Mouse (Mus musculus) frontal cortex, postnatal 36 days (tissue): ENCODE measurements around the gene Ubr7.

Experiments
- DNase-seq, 2 experiments: peaks; one replicate each; pipeline ENCODE4 v3.0.0; 2022; ENCODE audit warnings: low spot score in 2 of 2

The Ubr7 gene

GRCm38 (mm10) chr12:102743036-102743588 lies 14.7 kb upstream of the Ubr7 start:
- no peak for DNase-seq

GRCm38 (mm10) chr12:102743589-102744574 lies 13.9 kb upstream of the Ubr7 start, which contains the start of the genes Moap1 and Tmem251:
TSS of gene Moap1 (minus strand) at chr12:102743661.
TSS of gene Tmem251 (plus strand) at chr12:102743762.
- peak; percentile 89 to 93 for DNase-seq

GRCm38 (mm10) chr12:102744839-102745238 lies 12.9 kb upstream of the Ubr7 start:
- no peak for DNase-seq

GRCm38 (mm10) chr12:102748256-102748655 lies 9.5 kb upstream of the Ubr7 start:
- DNase-seq = no peak

- DNase-seq = no peak
Observed at GRCm38 (mm10) chr12:102756304-102756703, 1.5 kb upstream of the Ubr7 start.

- DNase-seq = no peak
Observed at GRCm38 (mm10) chr12:102757055-102757688, 595 bp upstream of the Ubr7 start.

GRCm38 (mm10) chr12:102758403-102758756 lies 613 bp downstream of the Ubr7 start, which contains the start of gene Gm20604:
TSS of gene Gm20604 (minus strand) at chr12:102758672.
- no peak for DNase-seq

- DNase-seq = no peak
Observed at GRCm38 (mm10) chr12:102758936-102759335, 1.2 kb downstream of the Ubr7 start.

- no peak for DNase-seq
Observed at GRCm38 (mm10) chr12:102761668-102762067, 3.9 kb downstream of the Ubr7 start.

GRCm38 (mm10) chr12:102763696-102764095 lies 5.9 kb downstream of the Ubr7 start:
- DNase-seq = no peak

GRCm38 (mm10) chr12:102769000-102769399 lies 11.2 kb downstream of the Ubr7 start:
- no peak for DNase-seq

GRCm38 (mm10) chr12:102771601-102772000 lies 13.8 kb downstream of the Ubr7 start:
- DNase-seq = no peak

GRCm38 (mm10) chr12:102772676-102773075 lies 14.9 kb downstream of the Ubr7 start:
- no peak for DNase-seq

GRCm38 (mm10) chr12:102776035-102776434 lies 18.3 kb downstream of the Ubr7 start:
- no peak for DNase-seq

- DNase-seq = no peak
Observed at GRCm38 (mm10) chr12:102778151-102778550, 20.4 kb downstream of the Ubr7 start.

- DNase-seq = no peak
Observed at GRCm38 (mm10) chr12:102779452-102779851, 21.7 kb downstream of the Ubr7 start.

- DNase-seq = no peak
Observed at GRCm38 (mm10) chr12:102782841-102783240, 25.1 kb downstream of the Ubr7 start.

- no peak for DNase-seq
Observed at GRCm38 (mm10) chr12:102784899-102785592, 27.3 kb downstream of the Ubr7 start.

GRCm38 (mm10) chr12:102785593-102785985 lies 27.8 kb downstream of the Ubr7 start:
- DNase-seq = no peak

- no peak for DNase-seq
Observed at GRCm38 (mm10) chr12:102787927-102788326, 30.2 kb downstream of the Ubr7 start.

GRCm38 (mm10) chr12:102799528-102799927 lies 41.8 kb downstream of the Ubr7 start:
- DNase-seq = no peak

GRCm38 (mm10) chr12:102814858-102815257 lies 57.1 kb downstream of the Ubr7 start:
- DNase-seq = no peak
